Mouse (Mus musculus): Measurements from ENCODE around the gene Gm49450.

The Gm49450 gene

DNA sequence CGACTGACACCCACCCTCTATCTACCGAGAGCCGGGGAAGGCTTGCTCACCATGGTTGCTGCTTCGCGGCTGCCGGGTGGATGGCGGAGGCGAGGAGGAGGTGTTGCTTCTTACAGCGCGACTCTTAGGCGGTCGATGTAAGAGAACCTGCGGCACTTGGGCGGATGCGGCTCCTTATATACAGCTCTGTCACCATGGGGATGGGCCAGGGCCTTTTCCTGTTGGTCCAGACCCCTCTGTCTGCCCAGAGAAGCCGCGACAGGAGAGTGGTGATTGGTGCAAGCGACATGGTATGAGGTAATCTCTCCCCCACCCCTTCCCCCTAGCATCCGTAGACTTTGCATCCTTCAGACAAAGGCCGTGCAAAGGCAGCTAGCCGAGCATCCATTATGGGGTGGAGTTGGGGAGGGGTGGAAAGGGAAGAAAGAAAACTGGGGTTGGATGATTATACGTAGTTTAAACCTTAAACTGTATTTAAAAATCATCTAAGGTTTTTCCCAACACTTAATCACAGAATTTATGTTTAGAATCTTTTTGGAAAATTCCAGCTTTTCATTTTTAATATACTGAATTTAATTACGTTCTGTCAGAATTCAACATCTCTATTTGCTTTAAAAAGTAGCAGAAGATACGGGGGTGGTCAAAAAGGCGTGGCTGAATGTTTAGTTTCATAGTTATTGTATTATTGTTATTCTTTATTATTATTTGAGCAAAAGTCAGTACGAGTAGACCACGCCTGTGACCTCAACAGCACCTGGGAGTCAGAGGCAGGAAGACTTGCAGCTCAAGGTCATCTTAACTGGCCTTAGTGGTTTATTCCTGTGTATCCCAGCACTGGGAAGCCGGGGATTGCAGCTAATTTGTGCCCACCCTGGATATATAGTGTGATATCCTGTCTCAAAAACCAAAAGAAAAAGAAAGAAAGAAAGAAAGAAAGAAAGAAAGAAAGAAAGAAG, at the start of gene Gm49450, which contains the start of gene Tuba1a:
Gene Gm49450, minus strand, starts transcription at position 151 of the 956 bp plus-strand sequence.
Gene Tuba1a, minus strand, starts transcription at position 303 of the 956 bp plus-strand sequence.
- peak; percentile 94 for DNase-seq

DNA sequence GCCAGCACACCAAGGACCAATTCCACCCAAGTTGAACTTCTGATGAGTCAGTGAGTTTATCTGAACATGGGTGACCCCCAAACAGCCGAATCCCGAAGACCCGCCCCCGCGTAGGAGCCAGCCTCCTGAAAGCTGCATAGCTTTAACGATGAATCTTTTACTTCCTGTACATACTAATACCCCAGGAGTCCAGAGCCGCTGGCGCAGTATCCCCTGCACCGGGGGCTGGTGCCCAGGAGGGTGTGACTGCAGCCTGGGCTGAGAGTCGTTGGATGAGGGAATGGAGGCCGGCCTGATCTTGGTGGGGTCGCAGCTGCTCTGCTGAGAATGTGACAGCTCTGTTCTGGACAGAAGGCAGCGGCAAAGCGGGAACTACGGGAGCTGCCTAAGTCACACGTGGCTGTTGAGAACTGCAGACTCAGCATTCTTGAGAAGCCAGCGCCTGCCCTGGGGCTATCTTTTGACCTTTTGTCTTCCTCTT, 48.1 kb upstream of the Gm49450 start:
- no peak for DNase-seq

DNA sequence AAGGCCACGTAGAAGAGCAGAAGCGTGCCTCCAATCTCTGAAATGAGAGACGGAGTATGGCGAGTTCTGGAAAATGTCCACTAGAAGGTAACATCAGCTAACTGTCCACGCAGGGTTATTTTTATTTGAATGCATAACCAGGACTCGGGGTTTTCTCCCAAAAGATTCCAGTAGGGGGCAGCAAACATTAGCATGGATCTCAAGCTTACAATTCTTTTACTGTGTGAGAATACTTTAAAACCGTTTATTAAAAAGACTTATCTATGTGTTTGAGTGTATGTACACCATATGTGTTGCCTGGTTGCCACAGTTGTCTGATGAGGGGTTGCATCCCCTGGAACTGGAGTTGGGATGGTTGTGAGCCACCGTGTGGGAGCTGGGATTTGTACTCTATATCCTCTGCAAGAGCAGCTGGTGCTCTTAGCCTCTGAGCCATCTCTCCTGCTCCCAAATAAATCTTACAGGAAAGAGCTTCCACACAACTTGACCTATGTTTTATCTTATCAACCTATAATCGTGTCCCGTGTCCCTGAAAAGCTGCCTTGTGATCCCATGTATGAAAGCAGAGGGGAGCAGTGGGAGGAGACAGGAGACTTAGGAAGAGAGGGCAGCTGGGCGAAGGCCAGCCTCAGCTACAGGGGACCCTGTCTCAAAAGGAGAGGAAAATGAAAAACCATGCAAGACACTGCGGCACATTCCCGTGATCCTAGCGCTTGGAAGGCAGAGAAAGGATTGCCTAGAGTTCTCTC, 47.4 kb upstream of the Gm49450 start:
- peak; percentile 53 for DNase-seq

GRCm38 (mm10) chr15:98998775-98999157, 45.4 kb upstream of the Gm49450 start:
- DNase-seq, result no peak

- no peak for DNase-seq
Measured at GRCm38 (mm10) chr15:98997938-98998774, 44.8 kb upstream of the Gm49450 start.

DNA sequence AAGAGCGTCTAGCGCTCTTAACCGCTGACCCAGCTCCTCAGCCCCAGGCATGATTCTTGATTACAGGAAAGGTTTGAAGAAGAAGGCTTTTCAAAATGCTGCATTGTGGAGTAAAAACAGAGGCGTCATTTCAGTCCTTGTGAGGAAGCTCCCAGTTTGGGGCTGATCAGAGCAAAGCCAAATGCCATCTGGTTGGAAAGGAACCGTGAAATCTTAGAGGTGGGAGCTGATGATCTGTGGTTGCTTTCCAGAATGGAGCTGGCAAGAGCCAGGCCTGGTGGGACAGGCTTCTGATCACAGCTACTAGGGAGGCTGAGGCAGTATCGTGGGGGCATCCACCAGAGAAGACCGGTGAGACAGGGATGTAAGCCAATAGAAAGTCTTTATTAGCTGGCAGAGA, 43.5 kb upstream of the Gm49450 start:
- DNase-seq, result no peak

- no peak for DNase-seq
Measured at GRCm38 (mm10) chr15:98994957-98995520, 41.7 kb upstream of the Gm49450 start.

- DNase-seq, result peak; percentile 90
Measured at GRCm38 (mm10) chr15:98993865-98994264, 40.5 kb upstream of the Gm49450 start.

DNA sequence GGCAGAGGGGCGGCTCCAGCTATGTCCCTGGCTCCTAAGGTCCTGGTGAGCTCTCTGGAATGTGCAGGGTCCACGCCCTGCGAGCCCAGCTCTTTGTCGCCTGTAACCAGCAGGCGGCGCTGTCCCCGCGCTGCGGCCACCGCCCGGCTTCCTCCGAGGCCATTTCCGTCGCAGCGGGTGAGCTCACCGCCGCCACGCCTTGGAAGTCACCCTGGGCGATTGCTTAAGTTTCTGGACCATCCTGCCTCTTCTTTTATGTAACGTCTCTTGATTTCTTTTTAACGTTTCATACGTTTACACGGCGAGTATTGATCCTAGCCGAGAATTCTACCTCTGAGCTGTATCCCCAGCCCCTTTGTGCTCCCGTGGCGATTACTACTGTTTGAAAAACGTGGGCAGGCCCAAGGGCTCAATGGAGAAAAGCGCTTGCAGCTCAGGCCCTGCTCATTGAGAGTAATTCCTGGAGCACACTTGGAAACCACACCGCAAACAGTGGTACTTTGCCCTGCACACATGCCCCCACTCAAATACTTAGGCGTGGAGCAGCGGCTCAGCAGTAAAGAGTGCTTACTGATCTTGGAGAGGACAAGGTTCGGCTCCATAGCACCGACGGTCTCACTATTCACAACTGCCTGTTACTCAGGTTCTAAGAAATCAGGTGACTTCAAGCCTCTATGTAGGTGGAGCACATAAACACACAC, 39.9 kb upstream of the Gm49450 start:
- peak; percentile 93 for DNase-seq

- peak; percentile 42 for DNase-seq
Measured at GRCm38 (mm10) chr15:98992086-98992912, 38.9 kb upstream of the Gm49450 start.

DNA sequence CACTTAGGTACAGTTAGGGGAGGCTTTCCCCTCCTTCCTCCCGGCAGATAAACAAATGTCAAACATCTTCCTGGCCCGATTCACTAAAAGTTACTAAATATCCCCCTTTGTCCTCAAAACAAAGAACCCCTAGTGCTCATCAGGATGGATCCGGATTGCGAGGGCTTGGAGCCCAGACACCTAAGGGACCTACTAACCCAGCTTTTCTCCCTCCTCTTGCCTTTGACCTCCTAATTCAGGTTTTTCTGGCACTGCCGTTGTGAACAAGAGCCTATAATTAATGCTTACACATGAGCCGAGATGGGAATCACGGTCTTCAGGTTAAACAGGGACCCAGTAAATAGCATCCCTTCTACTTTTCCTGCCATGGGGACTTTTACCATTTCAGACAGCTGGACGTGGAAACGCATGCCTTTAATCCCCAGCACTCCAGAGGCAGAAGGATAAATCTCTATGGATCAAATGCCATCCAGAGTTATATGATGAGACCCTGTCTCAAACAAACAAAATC, 38.2 kb upstream of the Gm49450 start:
- DNase-seq, result no peak

GRCm38 (mm10) chr15:98990669-98991539, 37.6 kb upstream of the Gm49450 start:
- no peak for DNase-seq

DNA sequence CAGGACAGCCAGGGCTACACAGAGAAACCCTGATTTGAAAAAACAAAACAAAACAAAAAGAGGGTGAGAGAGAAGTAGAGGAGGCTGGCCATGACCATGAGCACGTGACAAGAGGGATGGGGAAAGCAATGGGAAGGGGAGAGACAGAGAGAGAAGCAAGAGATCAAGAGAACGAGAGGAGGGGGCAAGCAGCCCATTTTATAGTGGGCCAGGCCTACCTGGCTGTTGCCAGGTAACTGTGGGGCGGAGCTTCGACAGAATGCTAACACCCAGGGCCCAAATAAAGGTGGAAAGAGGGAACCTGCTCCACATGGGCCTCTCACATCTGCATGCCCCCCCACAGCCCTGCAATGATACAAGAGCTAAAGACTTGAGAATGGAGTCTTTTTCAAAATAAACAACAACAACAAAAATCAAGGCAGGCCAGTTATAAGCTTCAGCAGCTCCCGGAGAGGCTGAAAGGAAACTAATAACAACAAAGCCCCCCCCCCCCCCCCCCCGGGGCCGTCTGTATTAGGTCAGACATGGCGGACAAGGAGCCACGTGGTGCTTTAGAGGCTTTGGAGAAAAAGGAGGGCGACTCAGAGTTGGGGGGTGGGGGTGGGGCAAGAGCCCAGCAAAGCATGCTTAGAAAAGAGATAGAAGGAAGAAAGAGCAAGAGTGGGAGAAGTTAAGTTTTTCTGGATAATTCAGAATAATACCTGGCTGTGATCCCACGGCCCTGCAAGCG, 36.5 kb upstream of the Gm49450 start:
- DNase-seq, result no peak

DNA sequence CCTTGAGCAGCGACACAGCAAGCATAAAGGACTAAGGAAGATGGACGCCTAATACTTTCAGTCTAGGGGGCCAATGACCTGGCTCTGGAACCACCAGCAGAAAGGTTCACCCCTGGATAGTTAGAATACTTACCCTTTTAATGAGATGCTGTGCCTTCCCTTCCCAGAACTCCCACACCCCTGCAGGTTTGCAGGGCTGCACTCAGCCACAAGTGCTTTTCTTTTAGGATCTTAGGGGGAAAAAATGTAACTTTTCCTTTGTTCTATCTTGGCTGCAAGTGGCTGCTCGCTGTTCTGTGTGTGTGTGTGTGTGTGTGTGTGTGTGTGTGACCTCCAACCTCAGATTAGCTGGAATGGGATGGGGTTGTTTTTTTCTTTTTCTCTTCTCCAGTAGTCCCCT, 35.4 kb upstream of the Gm49450 start:
- no peak for DNase-seq

DNA sequence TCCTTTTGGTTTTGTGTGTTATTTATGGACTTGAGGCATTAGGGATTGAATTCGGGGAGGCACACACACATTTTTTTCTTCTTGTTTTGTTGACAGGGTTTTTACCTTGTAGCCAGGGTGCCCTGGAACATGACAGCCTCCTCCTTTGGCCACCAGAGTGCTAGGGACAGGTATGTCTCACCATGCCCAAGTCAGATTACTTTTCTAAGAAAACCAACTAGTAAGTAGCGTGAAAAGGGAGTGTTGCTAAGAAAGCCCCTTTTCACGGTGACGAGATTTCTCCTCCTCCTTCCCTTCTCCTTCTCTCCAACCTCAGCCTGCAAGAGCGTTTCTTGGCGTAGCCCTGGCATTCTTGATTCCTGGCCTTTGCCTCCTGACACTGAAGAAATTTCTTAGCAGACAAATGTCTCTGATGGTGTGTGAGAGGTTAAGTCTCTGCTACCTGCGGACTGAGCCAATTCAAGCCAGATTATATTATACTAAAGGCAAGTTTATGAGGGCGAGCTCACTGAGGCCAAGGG, 34.4 kb upstream of the Gm49450 start:
- DNase-seq, result no peak

GRCm38 (mm10) chr15:98987077-98987630, 33.8 kb upstream of the Gm49450 start:
- no peak for DNase-seq

GRCm38 (mm10) chr15:98985982-98986715, 32.8 kb upstream of the Gm49450 start:
- no peak for DNase-seq

Data from right cerebral cortex, postnatal 14 days (tissue).